Mouse (Mus musculus) cerebellum, adult 2 months (tissue): Measurements from ENCODE around the gene Lztfl1. TPM values are rescaled to one million over a fixed set of nuclear protein-coding genes. Genes with fewer than 3 reads are reported as not detected.
A peak's percentile ranks its signal among the peaks of the same experiment; 100 is the strongest.

Experiments used
- DNase-seq, 2 experiments: peaks; one replicate each; pipeline ENCODE4 v3.0.0; 2021
- H3K27ac ChIP-seq: fragments of 200-500 bp; 2 replicates; pipeline ENCODE4 v1.5.1; 2012; ENCODE audit warnings: low read length, control low read depth, inconsistent platforms; ENCODE audit not compliant: insufficient read depth
- H3K27me3 ChIP-seq: fragments of 200-500 bp; 2 replicates; pipeline ENCODE4 v1.6.1; 2012; ENCODE audit warnings: inconsistent platforms, mild to moderate bottlenecking, low read length, moderate library complexity; ENCODE audit not compliant: control insufficient read depth, insufficient read depth
- H3K4me1 ChIP-seq: fragments of 200-500 bp; 2 replicates; pipeline ENCODE4 v1.6.1; 2011; ENCODE audit warnings: low read length; ENCODE audit not compliant: control insufficient read depth, insufficient read depth
- H3K4me3 ChIP-seq: fragments of 200-500 bp; replicated peaks from 2 replicates; pipeline ENCODE3; 2011; ENCODE audit warnings: mild to moderate bottlenecking, low read depth, low read length, control low read depth; ENCODE audit not compliant: insufficient read depth
- CTCF ChIP-seq: fragments of 200-500 bp; IDR thresholded peaks from 2 replicates; pipeline ENCODE4 v1.5.1; 2011; ENCODE audit warnings: low read depth, mild to moderate bottlenecking, control low read depth, low read length, moderate library complexity, borderline replicate concordance; ENCODE audit not compliant: insufficient read depth
- POLR2A ChIP-seq: fragments of 200-500 bp; IDR thresholded peaks from 2 replicates; pipeline ENCODE4 v1.6.1; 2011; ENCODE audit warnings: low read length, control low read depth, borderline replicate concordance; ENCODE audit not compliant: insufficient read depth
- WGBS: fragments of 180-500 bp; shearing (Covaris S2); methylation state at CpG from one replicate; pipeline ENCODE4 v1.1.7; 2018; 5-methylcytosine and 5-hydroxymethylcytosine counted together
- polyA plus RNA-seq: library from polyadenylated mRNA; depleted of rRNA; stranded (reverse); fragments of >200 nt; gene quantifications from 2 replicates; pipeline ENCODE4 v1.2.3, GENCODE M21; 2012

Lztfl1 gene
- polyA plus RNA-seq, 1 experiment, result 22.4 TPM

DNA sequence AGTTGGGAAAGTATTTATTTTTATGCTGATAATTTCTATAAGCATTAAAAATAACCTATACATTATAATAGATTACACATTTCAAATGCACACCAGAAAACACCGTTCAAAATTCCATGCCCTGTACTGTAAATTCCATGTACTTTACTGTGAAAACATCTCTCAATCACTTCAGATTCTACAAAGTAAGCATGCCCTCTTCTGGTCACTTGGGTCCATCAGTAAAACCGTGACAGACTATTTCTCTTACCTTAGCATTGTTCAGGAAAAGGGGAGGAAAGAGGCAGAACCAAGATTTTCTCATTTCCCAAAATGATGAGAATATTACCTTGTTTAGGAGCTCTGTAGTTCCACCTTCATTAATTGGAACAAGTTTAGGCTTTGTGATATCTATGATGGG lies 8.3 kb downstream of the Lztfl1 start:
- no peak for DNase-seq
- Histone ChIP-seq H3K27me3 (no peaks in the 10 kb centered on the region), H3K27ac (no peak overlapping the region), H3K4me3 (no peak overlapping the region), H3K4me1 (no peaks in the 10 kb centered on the region)
- 50% methylated on average over 2 of the region's 2 CpGs for WGBS
- TF ChIP-seq POLR2A (no peak), CTCF (no peak)

- TF ChIP-seq CTCF (no peak), POLR2A (no peak)
- H3K27me3 ChIP-seq, result no peaks in the 10 kb centered on the region
- no peak overlapping the region for H3K4me3 ChIP-seq
- no peak for DNase-seq
- 82% methylated on average over 5 of the region's 5 CpGs for WGBS
- H3K27ac ChIP-seq, result no peak overlapping the region
- H3K4me1 ChIP-seq, result no peaks in the 10 kb centered on the region
These were observed 15.7 kb downstream of the Lztfl1 start for GRCm38 (mm10) chr9:123701822-123702221.

GRCm38 (mm10) chr9:123695634-123696302 lies 21.7 kb downstream of the Lztfl1 start:
- H3K27ac ChIP-seq, result no peak overlapping the region
- no peak for DNase-seq
- WGBS, result 57% methylated on average over 3 of the region's 3 CpGs
- H3K4me3 ChIP-seq, result no peak overlapping the region
- TF ChIP-seq POLR2A (no peak), CTCF (no peak)
- no peaks in the 10 kb centered on the region for H3K27me3 ChIP-seq
- no peaks in the 10 kb centered on the region for H3K4me1 ChIP-seq

DNA sequence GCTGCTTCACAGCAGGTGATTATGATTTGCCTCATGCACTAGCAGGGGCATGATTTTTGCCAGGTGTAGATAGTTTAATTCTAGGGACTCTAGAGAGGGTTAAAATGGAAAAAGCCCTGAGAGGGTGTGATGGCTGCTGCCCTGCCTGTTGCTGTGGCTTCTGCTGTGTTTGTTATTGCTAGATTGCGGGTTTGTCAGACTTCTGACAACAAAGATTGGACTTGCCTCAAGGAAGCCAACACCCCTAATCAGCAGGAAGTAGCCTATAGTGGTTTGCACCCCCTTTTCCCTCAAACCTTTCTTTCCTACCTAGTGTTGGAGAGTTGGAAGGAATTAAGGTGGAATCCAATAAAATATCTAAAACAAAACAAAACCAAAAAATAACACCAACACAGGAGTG lies 29.3 kb downstream of the Lztfl1 start:
- Histone ChIP-seq H3K4me1 (no peaks in the 10 kb centered on the region), H3K27ac (no peak overlapping the region), H3K27me3 (no peaks in the 10 kb centered on the region), H3K4me3 (no peak overlapping the region)
- no peak for DNase-seq
- no peak for TF ChIP-seq POLR2A
- TF ChIP-seq CTCF, result no peak
- WGBS, result 89% methylated on average over 1 of the region's 1 CpGs

GRCm38 (mm10) chr9:123686206-123686605 lies 31.3 kb downstream of the Lztfl1 start:
- TF ChIP-seq CTCF, result no peak
- no peak for TF ChIP-seq POLR2A
- Histone ChIP-seq H3K27ac (no peak overlapping the region), H3K4me1 (no peaks in the 10 kb centered on the region), H3K4me3 (no peak overlapping the region), H3K27me3 (no peaks in the 10 kb centered on the region)
- peak in 1 of 2 experiments; percentile 4 for DNase-seq
- 56% methylated on average over 5 of the region's 5 CpGs for WGBS

- Histone ChIP-seq H3K27ac (no peak overlapping the region), H3K4me1 (no peaks in the 10 kb centered on the region), H3K27me3 (peaks cover 1% of the 10 kb centered on the region; the same call in 1 of the 2 replicates), H3K4me3 (no peak overlapping the region)
- no peak for DNase-seq
- WGBS, result 49% methylated on average over 3 of the region's 3 CpGs
- no peak for TF ChIP-seq POLR2A
- TF ChIP-seq CTCF, result no peak
These were observed 33.8 kb downstream of the Lztfl1 start for GRCm38 (mm10) chr9:123683704-123684103.

DNA sequence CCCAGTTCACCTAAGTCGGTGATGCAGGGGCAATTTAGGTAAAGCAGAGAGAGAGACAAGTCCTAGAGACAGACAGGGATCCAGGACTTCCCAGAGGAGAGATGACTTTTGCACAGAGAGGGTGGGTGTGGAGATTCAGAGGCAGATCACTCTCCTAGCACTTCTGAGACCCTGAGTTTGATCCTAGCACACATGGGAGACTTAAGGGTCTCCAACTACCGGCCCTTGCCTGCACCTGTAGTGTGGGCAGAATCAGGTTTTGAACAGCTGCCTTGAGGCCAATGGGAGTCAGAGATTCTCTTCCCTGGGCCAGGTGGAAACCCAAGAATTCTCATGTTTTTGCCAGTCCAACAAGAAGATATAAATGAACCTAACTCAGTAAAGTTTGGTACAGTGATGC lies 38.3 kb downstream of the Lztfl1 start:
- TF ChIP-seq POLR2A (no peak), CTCF (no peak)
- H3K27me3 ChIP-seq, result peaks cover 2% of the 10 kb centered on the region; the same call in 1 of the 2 replicates
- H3K27ac ChIP-seq, result no peak overlapping the region
- H3K4me3 ChIP-seq, result no peak overlapping the region
- WGBS, result 47% methylated on average over 2 of the region's 2 CpGs
- DNase-seq, result no peak
- no peaks in the 10 kb centered on the region for H3K4me1 ChIP-seq

DNA sequence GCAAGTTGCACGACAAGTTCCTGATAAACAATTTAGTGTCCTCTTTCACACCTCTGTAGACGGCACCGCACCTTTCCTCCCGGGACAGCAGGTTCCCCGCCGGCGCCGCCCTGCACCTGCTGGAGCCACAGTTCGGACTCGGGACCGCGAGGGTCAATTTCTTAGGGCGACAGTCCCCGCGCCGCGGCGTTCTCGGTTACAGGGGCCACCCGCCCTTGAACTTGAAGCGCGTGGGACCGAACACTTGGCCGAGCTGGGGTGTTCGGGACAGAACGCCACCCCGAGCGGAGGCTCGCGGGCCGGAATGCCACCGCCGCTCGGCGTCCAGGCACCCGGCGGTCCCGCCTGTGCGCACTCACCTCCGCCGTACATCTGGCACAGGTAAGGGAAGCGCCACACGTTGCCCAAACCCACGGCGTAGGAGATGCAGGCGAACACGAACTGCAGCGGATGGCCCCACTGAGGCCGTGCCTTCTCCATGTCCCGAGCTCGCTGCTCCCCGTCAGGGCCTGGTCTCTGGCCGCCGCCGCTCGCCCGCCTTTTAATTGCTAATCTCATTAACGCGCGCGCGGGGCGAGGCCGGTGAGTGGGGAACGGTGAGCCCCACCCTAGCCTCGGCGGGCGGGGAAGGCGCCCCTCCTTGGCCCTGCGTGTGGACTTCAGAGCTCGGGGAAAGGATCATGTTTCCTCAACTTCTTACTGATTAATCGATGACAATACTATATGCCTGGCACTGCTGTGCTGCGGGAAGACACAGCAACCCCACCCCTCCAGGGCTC lies 39.0 kb downstream of the Lztfl1 start, which contains the start of the genes Ccr9 and Slc6a20a:
Gene Ccr9 (plus strand): TSS at position 113 of the 779 bp plus-strand sequence.
Gene Slc6a20a (minus strand): TSS at position 559 of the 779 bp plus-strand sequence.
- TF ChIP-seq CTCF (no peak), POLR2A (no peak)
- Histone ChIP-seq H3K4me1 (no peaks in the 10 kb centered on the region), H3K27me3 (peaks cover 2% of the 10 kb centered on the region; the same call in 1 of the 2 replicates), H3K4me3 (peak within 1 kb of the TSS; percentile 3), H3K27ac (no peak within 1 kb of the TSS)
- DNase-seq, result no peak
- 2% methylated on average over 73 of the region's 73 CpGs for WGBS
